Mouse (Mus musculus) MEL (cell line): ENCODE measurements around the gene Slc29a2.

Source experiments
- CTCF ChIP-seq, 3 experiments: IDR thresholded peaks in 2 of 3; conservative IDR thresholded peaks in 1 of 3; 2 replicates each; pipeline ENCODE4 v1.5.1; 2011 to 2012; ENCODE audit warnings: low read length in 3 of 3, low read depth in 2 of 3, mild to moderate bottlenecking in 2 of 3, improper control_type of control experiment in 1 of 3, inconsistent platforms in 1 of 3, mixed read lengths in 1 of 3, moderate library complexity in 1 of 3; ENCODE audit not compliant: control insufficient read depth in 1 of 3, insufficient read depth in 1 of 3, poor library complexity in 1 of 3, severe bottlenecking in 1 of 3
- ELF1 ChIP-seq: IDR thresholded peaks from 2 replicates; pipeline ENCODE4 v1.6.1; 2014; ENCODE audit warnings: low read depth, mild to moderate bottlenecking, inconsistent platforms, low read length, improper control_type of control experiment, moderate library complexity
- GABPA ChIP-seq: IDR thresholded peaks from 2 replicates; pipeline ENCODE4 v1.6.1; 2012; ENCODE audit warnings: low read depth, mild to moderate bottlenecking, inconsistent platforms, low read length, improper control_type of control experiment, moderate library complexity
- GATA1 ChIP-seq: IDR thresholded peaks from 2 replicates; pipeline ENCODE4 v1.6.1; 2011; ENCODE audit warnings: low read depth, low read length, improper control_type of control experiment
- HCFC1 ChIP-seq: IDR thresholded peaks from 2 replicates; pipeline ENCODE4 v1.6.1; 2012; ENCODE audit warnings: low read depth, mild to moderate bottlenecking, inconsistent platforms, low read length, improper control_type of control experiment, moderate library complexity
- NRF1 ChIP-seq: IDR thresholded peaks from 2 replicates; pipeline ENCODE4 v1.6.1; 2014; ENCODE audit warnings: low read depth, mild to moderate bottlenecking, inconsistent platforms, low read length, improper control_type of control experiment, moderate library complexity; ENCODE audit not compliant: poor library complexity, insufficient read depth, severe bottlenecking
- POLR2A ChIP-seq, 2 experiments: IDR thresholded peaks; 2 replicates each; pipeline ENCODE4 v1.6.1; 2011 to 2012; ENCODE audit warnings: low read length in 2 of 2, mild to moderate bottlenecking in 2 of 2, control low read depth in 1 of 2, improper control_type of control experiment in 1 of 2, low read depth in 1 of 2, moderate library complexity in 1 of 2; ENCODE audit not compliant: control insufficient read depth in 1 of 2, insufficient read depth in 1 of 2, poor library complexity in 1 of 2
- TBP ChIP-seq: IDR thresholded peaks from 2 replicates; pipeline ENCODE4 v1.8.0; 2011; ENCODE audit warnings: low read depth, low read length, improper control_type of control experiment

DNA sequence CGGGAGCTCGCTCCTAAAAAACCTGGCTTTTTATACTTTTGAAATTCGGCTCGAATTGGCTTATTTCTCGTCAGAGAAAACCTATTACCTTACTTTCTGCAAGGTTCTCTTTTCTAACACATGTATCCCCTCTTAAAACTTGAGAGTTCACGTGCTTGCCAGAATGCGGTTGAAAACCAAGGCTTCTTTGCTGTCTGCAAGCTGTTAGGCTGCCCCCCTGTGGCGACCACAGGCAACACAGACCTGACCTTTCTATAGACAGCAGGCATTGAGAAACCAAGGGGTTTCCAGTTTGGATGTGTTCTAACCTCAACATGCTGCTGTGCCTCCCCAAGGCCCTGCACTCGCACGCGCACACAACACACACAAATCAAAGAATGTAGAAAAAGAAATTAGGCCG lies 6.9 kb upstream of the Slc29a2 start:
- TF ChIP-seq CTCF (IDR thresholded peaks at IDR 0.05 in 2 of 3, conservative IDR thresholded peaks at IDR 0.05 in 1 of 3; ENCODE audit: control insufficient read depth in 1 of 3, insufficient read depth in 1 of 3, low read depth in 2 of 3, low read length in 3 of 3, poor library complexity in 1 of 3, severe bottlenecking in 1 of 3) (peak; percentile 77 to 83 (median 81)), POLR2A (IDR thresholded peaks at IDR 0.05; ENCODE audit: control insufficient read depth in 1 of 2, insufficient read depth in 1 of 2, low read depth in 1 of 2, low read length in 2 of 2, poor library complexity in 1 of 2) (no peak), HCFC1 (no peak), ELF1 (no peak), GATA1 (no peak), NRF1 (no peak), TBP (no peak), GABPA (no peak)
